In the genomic region with DNA sequence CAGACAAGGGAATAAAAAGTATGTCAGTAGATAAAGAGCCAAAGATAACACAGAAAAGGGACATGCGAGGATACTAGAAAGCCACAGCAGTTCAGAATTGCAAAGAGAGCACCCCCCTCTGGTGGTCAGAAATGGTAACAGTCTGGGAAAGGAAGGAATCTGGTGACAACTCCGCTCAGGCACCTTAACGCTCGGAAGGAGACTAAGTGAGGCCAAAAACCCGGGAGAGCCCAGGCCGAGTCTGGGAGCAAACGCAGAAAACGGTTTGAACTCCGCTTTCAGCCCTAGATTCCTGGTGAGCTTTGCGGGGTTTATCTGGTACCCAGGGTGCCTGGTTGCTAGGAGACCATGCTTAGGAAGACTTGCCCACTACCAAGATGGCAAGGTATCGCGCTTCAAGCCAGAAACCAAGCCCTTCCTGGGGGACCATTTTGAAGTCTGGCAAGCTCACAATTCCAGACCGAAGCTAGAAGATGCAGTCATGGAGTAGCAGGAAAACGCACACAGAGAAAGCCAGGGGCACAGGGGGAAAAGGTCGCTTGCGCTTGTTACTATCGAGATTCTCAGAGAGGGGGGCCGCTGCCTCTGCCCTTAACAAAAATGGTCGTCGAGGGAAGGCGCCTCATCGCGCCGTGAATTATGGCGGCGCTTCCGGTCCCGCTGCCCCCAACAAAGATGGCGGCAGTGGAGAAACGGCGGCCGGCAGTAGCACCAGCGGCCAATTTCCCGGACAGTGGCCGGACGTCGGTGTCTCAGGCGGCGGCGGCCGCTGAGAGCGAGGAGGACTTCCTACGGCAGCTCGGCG, we compare ENCODE assay signal across 7 mouse cellular contexts. TPM values are rescaled to one million over a fixed set of nuclear protein-coding genes. Genes with fewer than 3 reads are reported as not detected.
DNase-seq lines count a peak whose midpoint lies in the region; ATAC-seq lines count a peak whose summit lies in the region.

Gene Tpgs1 (plus strand): TSS at position 599 of the 805 bp plus-strand sequence.

- peaks cover 12% of the 10 kb centered on the region for H3K4me1 ChIP-seq in intestine, embryonic 16.5 days (ENCODE audit: control insufficient read depth, insufficient read depth, low read length)
- H3K4me1 ChIP-seq in midbrain, embryonic 11.5 days (ENCODE audit: control insufficient read depth, insufficient read depth, low read length): peaks cover 17% of the 10 kb centered on the region

- H3K27me3 ChIP-seq in intestine, embryonic 16.5 days (replicated peaks; ENCODE audit: control insufficient read depth, insufficient read depth, low read length): no peaks in the 10 kb centered on the region
- H3K27me3 ChIP-seq in midbrain, embryonic 11.5 days (ENCODE audit: control insufficient read depth, insufficient read depth, low read length): no peaks in the 10 kb centered on the region

- intact Hi-C loops in left cerebral cortex, postnatal 36 days (cut with DNase I): loop anchor here (1.0 to 10.0 kb wide), 3 partner anchors 12 to 914 kb away; partner anchors contain the start of gene Ccdc105

- peak; percentile 81 for ATAC-seq in intestine, embryonic 16.5 days
- ATAC-seq in midbrain, embryonic 11.5 days (ENCODE audit: low FRiP score): peak; percentile 80

- H3K9me3 ChIP-seq in intestine, embryonic 16.5 days (ENCODE audit: control insufficient read depth, low read length): no peaks in the 10 kb centered on the region
- H3K9me3 ChIP-seq in midbrain, embryonic 11.5 days (ENCODE audit: control insufficient read depth, low read length): no peaks in the 10 kb centered on the region

- under 1% methylated on average over 45 of the region's 45 CpGs for WGBS in intestine, embryonic 16.5 days
- WGBS in midbrain, embryonic 11.5 days: under 1% methylated on average over 45 of the region's 45 CpGs

- H3K4me3 ChIP-seq in intestine, embryonic 16.5 days (ENCODE audit: low read length): peak within 1 kb of the TSS; percentile 93
- H3K4me3 ChIP-seq in midbrain, embryonic 11.5 days (ENCODE audit: low read depth, low read length): peak within 1 kb of the TSS; percentile 95

- peak within 1 kb of the TSS; percentile 90 for H3K9ac ChIP-seq in intestine, embryonic 16.5 days (ENCODE audit: low read depth, low read length)
- peak within 1 kb of the TSS; percentile 92 for H3K9ac ChIP-seq in midbrain, embryonic 11.5 days (ENCODE audit: low read length)

- no peaks in the 10 kb centered on the region for H3K36me3 ChIP-seq in intestine, embryonic 16.5 days (ENCODE audit: control insufficient read depth, insufficient read depth, low read length)
- no peaks in the 10 kb centered on the region for H3K36me3 ChIP-seq in midbrain, embryonic 11.5 days (ENCODE audit: control insufficient read depth, insufficient read depth, low read length)

- H3K4me2 ChIP-seq in intestine, embryonic 16.5 days (ENCODE audit: low read depth, low read length): peak within 1 kb of the TSS; percentile 91
- H3K4me2 ChIP-seq in midbrain, embryonic 11.5 days: peak within 1 kb of the TSS; percentile 79

- peak within 1 kb of the TSS; percentile 92 for H3K27ac ChIP-seq in intestine, embryonic 16.5 days (ENCODE audit: low read length)
- peak within 1 kb of the TSS; percentile 96 for H3K27ac ChIP-seq in midbrain, embryonic 11.5 days (ENCODE audit: low read depth, low read length)

- DNase-seq in adrenal gland, adult 2 months: peak; percentile 91
- peak; percentile 86 for DNase-seq in embryo, embryonic 11.5 days (ENCODE audit: low read depth, low spot score)
- peak; percentile 76 to 89 for DNase-seq in gastrocnemius, postnatal 4 days (ENCODE audit: low spot score in 2 of 2)
- peak; percentile 90 to 92 for DNase-seq in left cerebral cortex, postnatal 36 days (ENCODE audit: low spot score in 2 of 2)
- DNase-seq in midbrain, embryonic 11.5 days (ENCODE audit: low spot score, missing footprints): peak; percentile 100
- DNase-seq in skeletal muscle tissue, adult 2 months (ENCODE audit: low read depth, low spot score): peak; percentile 87

RNA-seq across cellular contexts. Expression of gene Tpgs1, which starts in this region (rescaled TPM):
- 10 to 100 TPM; 29.5 to 40.7 TPM for total RNA-seq in adrenal gland, adult 2 months (2021)
- polyA plus RNA-seq in adrenal gland, adult 2 months (2012; rRNA removed): 147 and 149 TPM in 2 replicates
- 10 to 100 TPM; 21.2 to 21.6 TPM for total RNA-seq in gastrocnemius, postnatal 4 days (2021)
- 56.8 and 64.4 TPM in 2 replicates for polyA plus RNA-seq in intestine, embryonic 16.5 days (2015; fragmentation: Nextera tagmentation; extraction: Ambion mirVana)
- 10 to 100 TPM; 71.4 to 91.6 TPM for total RNA-seq in left cerebral cortex, postnatal 36 days (2021)
- polyA plus RNA-seq in midbrain, embryonic 11.5 days (2014; fragmentation: Nextera tagmentation; extraction: Ambion mirVana): 65.5 and 69.6 TPM in 2 replicates

Comparison
In these comparisons a context has a peak if more than half of its experiments do, and no peak if none do; other contexts are left out.
1. Peak in every context shown above with its lines: DNase-seq, ATAC-seq, H3K4me3 ChIP-seq and H3K27ac ChIP-seq.